Comparison of ENCODE assay signal across 7 mouse cellular contexts in genomic region chr17:46774131-46774472, GRCm38 (mm10). TPM values are rescaled to one million over a fixed set of nuclear protein-coding genes. Genes with fewer than 3 reads are reported as not detected.
DNase-seq lines count a peak whose midpoint lies in the region; ATAC-seq lines count a peak whose summit lies in the region.

No protein-coding gene starts in this region.

- H3K27ac ChIP-seq in hindbrain, embryonic 12.5 days = no peak overlapping the region
- H3K27ac ChIP-seq in hindbrain, embryonic 11.5 days (ENCODE audit: low read depth, low read length) = no peak overlapping the region
- no peak overlapping the region; the same call in 1 of the 2 replicates for H3K27ac ChIP-seq in embryonic facial prominence, embryonic 13.5 days
- 0 out of 2 replicates have a peak overlapping the region, but pooled peaks have one; percentile 29 for H3K27ac ChIP-seq in limb, embryonic 12.5 days
- no peak overlapping the region for H3K27ac ChIP-seq in neural tube, embryonic 11.5 days (ENCODE audit: low read depth, low read length)

- no peaks in the 10 kb centered on the region for H3K27me3 ChIP-seq in hindbrain, embryonic 12.5 days
- H3K27me3 ChIP-seq in hindbrain, embryonic 11.5 days (ENCODE audit: control insufficient read depth, insufficient read depth, low read length) = no peaks in the 10 kb centered on the region
- no peaks in the 10 kb centered on the region for H3K27me3 ChIP-seq in embryonic facial prominence, embryonic 13.5 days
- no peaks in the 10 kb centered on the region for H3K27me3 ChIP-seq in limb, embryonic 12.5 days
- H3K27me3 ChIP-seq in neural tube, embryonic 11.5 days (ENCODE audit: control insufficient read depth, insufficient read depth, low read length) = no peaks in the 10 kb centered on the region

- no peak for ATAC-seq in hindbrain, embryonic 12.5 days (ENCODE audit: low FRiP score)
- no peak for ATAC-seq in hindbrain, embryonic 11.5 days (ENCODE audit: low FRiP score)
- ATAC-seq in embryonic facial prominence, embryonic 13.5 days (ENCODE audit: insufficient number of reproducible peaks, insufficient read depth, low FRiP score, low TSS enrichment, low read depth) = no peak
- ATAC-seq in limb, embryonic 12.5 days (ENCODE audit: insufficient number of reproducible peaks, insufficient read depth, low FRiP score, low TSS enrichment, low read depth) = no peak
- ATAC-seq in neural tube, embryonic 11.5 days (ENCODE audit: insufficient read depth, low FRiP score, low TSS enrichment) = no peak
- no peak for ATAC-seq in erythroid progenitor cell, adult 5-6 weeks (replicated peaks; ENCODE audit: low FRiP score, poor library complexity, severe bottlenecking)

- H3K36me3 ChIP-seq in hindbrain, embryonic 12.5 days = peaks cover 50% of the 10 kb centered on the region
- H3K36me3 ChIP-seq in hindbrain, embryonic 11.5 days (ENCODE audit: control insufficient read depth, insufficient read depth, low read length) = peaks cover 8% of the 10 kb centered on the region; the same call in 1 of the 2 replicates
- H3K36me3 ChIP-seq in embryonic facial prominence, embryonic 13.5 days = peaks cover 49% of the 10 kb centered on the region
- H3K36me3 ChIP-seq in limb, embryonic 12.5 days = peaks cover 51% of the 10 kb centered on the region
- peaks cover 22% of the 10 kb centered on the region for H3K36me3 ChIP-seq in neural tube, embryonic 11.5 days (ENCODE audit: control insufficient read depth, insufficient read depth, low read length)

- H3K9me3 ChIP-seq in hindbrain, embryonic 12.5 days (replicated peaks) = no peaks in the 10 kb centered on the region
- H3K9me3 ChIP-seq in hindbrain, embryonic 11.5 days (ENCODE audit: control insufficient read depth, low read length) = no peaks in the 10 kb centered on the region
- H3K9me3 ChIP-seq in embryonic facial prominence, embryonic 13.5 days = no peaks in the 10 kb centered on the region
- no peaks in the 10 kb centered on the region for H3K9me3 ChIP-seq in limb, embryonic 12.5 days
- H3K9me3 ChIP-seq in neural tube, embryonic 11.5 days (ENCODE audit: control insufficient read depth, low read length) = no peaks in the 10 kb centered on the region

- peaks cover 19% of the 10 kb centered on the region for H3K4me1 ChIP-seq in hindbrain, embryonic 12.5 days
- 0 out of 2 replicates have a peak, but pooled peaks cover 3% of the 10 kb centered on the region for H3K4me1 ChIP-seq in hindbrain, embryonic 11.5 days (replicated peaks; ENCODE audit: control insufficient read depth, insufficient read depth, low read length)
- H3K4me1 ChIP-seq in embryonic facial prominence, embryonic 13.5 days = peaks cover 20% of the 10 kb centered on the region
- peaks cover 18% of the 10 kb centered on the region for H3K4me1 ChIP-seq in limb, embryonic 12.5 days (replicated peaks)
- peaks cover 13% of the 10 kb centered on the region for H3K4me1 ChIP-seq in neural tube, embryonic 11.5 days (ENCODE audit: control insufficient read depth, insufficient read depth, low read length)

- WGBS in hindbrain, embryonic 12.5 days = 47% methylated on average over 2 of the region's 2 CpGs
- 41% methylated on average over 2 of the region's 2 CpGs for WGBS in hindbrain, embryonic 11.5 days
- 53% methylated on average over 2 of the region's 2 CpGs for WGBS in embryonic facial prominence, embryonic 13.5 days
- 34% methylated on average over 2 of the region's 2 CpGs for WGBS in limb, embryonic 12.5 days
- 57% methylated on average over 2 of the region's 2 CpGs for WGBS in neural tube, embryonic 11.5 days

- no peak overlapping the region for H3K9ac ChIP-seq in hindbrain, embryonic 12.5 days
- no peak overlapping the region for H3K9ac ChIP-seq in hindbrain, embryonic 11.5 days (ENCODE audit: low read depth, low read length)
- no peak overlapping the region for H3K9ac ChIP-seq in embryonic facial prominence, embryonic 13.5 days
- H3K9ac ChIP-seq in limb, embryonic 12.5 days (replicated peaks) = no peak overlapping the region
- H3K9ac ChIP-seq in neural tube, embryonic 11.5 days (ENCODE audit: low read length) = no peak overlapping the region

- H3K4me3 ChIP-seq in hindbrain, embryonic 12.5 days = peak overlapping the region; percentile 81; the same call in 1 of the 2 replicates
- H3K4me3 ChIP-seq in hindbrain, embryonic 11.5 days (ENCODE audit: low read depth, low read length) = no peak overlapping the region
- peak overlapping the region; percentile 91 for H3K4me3 ChIP-seq in embryonic facial prominence, embryonic 13.5 days
- H3K4me3 ChIP-seq in limb, embryonic 12.5 days (replicated peaks) = peak overlapping the region; percentile 87; the same call in 1 of the 2 replicates
- H3K4me3 ChIP-seq in neural tube, embryonic 11.5 days (ENCODE audit: low read depth, low read length) = no peak overlapping the region

- no peak for DNase-seq in hindbrain, embryonic 11.5 days (ENCODE audit: low spot score)
- DNase-seq in neural tube, embryonic 11.5 days (ENCODE audit: low spot score) = no peak
- DNase-seq in layer of hippocampus, postnatal 36 days = no peak

- peak overlapping the region; percentile 89 for H3K4me2 ChIP-seq in hindbrain, embryonic 12.5 days (replicated peaks)
- H3K4me2 ChIP-seq in hindbrain, embryonic 11.5 days (replicated peaks; ENCODE audit: low read depth, low read length) = no peak overlapping the region
- peak overlapping the region; percentile 64 for H3K4me2 ChIP-seq in embryonic facial prominence, embryonic 13.5 days
- H3K4me2 ChIP-seq in limb, embryonic 12.5 days = peak overlapping the region; percentile 78
- H3K4me2 ChIP-seq in neural tube, embryonic 11.5 days (ENCODE audit: low read depth) = peak overlapping the region; percentile 85; the same call in 1 of the 2 replicates

RNA-seq across cellular contexts. Expression of gene 2310039H08Rik, which starts 1.7 kb away (rescaled TPM):
- 41.1 and 54.7 TPM in 2 replicates for polyA plus RNA-seq in hindbrain, embryonic 12.5 days (2016; fragmentation: Nextera tagmentation; extraction: Ambion mirVana)
- polyA plus RNA-seq in hindbrain, embryonic 11.5 days (2014; fragmentation: Nextera tagmentation; extraction: Ambion mirVana) = 48.4 and 49.2 TPM in 2 replicates
- polyA plus RNA-seq in embryonic facial prominence, embryonic 13.5 days (2015; fragmentation: Nextera tagmentation; extraction: Ambion mirVana) = 69.8 and 78.6 TPM in 2 replicates
- polyA plus RNA-seq in limb, embryonic 12.5 days (2016; fragmentation: Nextera tagmentation; extraction: Ambion mirVana) = 49.8 and 52.6 TPM in 2 replicates
- 45.7 and 47.8 TPM in 2 replicates for polyA plus RNA-seq in neural tube, embryonic 11.5 days (2014; fragmentation: Nextera tagmentation; extraction: Ambion mirVana)
- 7.2 and 15.1 TPM in 2 replicates for total RNA-seq in erythroid progenitor cell, adult 5-6 weeks (2015; ENCODE audit: low replicate concordance)
- 1.8 and 4.2 TPM in 2 replicates for total RNA-seq in erythroid progenitor cell, adult 5-6 weeks (2017; ENCODE audit: low replicate concordance)
- 1 to 10 TPM; 6.6 to 9.4 TPM for total RNA-seq in layer of hippocampus, postnatal 36 days (2021)

RNA-seq across cellular contexts. Expression of gene Rpl7l1, which starts 8.4 kb away (rescaled TPM):
- 130 and 141 TPM in 2 replicates for polyA plus RNA-seq in hindbrain, embryonic 12.5 days (2016; fragmentation: Nextera tagmentation; extraction: Ambion mirVana)
- polyA plus RNA-seq in hindbrain, embryonic 11.5 days (2014; fragmentation: Nextera tagmentation; extraction: Ambion mirVana) = 149 and 155 TPM in 2 replicates
- polyA plus RNA-seq in embryonic facial prominence, embryonic 13.5 days (2015; fragmentation: Nextera tagmentation; extraction: Ambion mirVana) = 172 and 178 TPM in 2 replicates
- 179 and 210 TPM in 2 replicates for polyA plus RNA-seq in limb, embryonic 12.5 days (2016; fragmentation: Nextera tagmentation; extraction: Ambion mirVana)
- 147 and 150 TPM in 2 replicates for polyA plus RNA-seq in neural tube, embryonic 11.5 days (2014; fragmentation: Nextera tagmentation; extraction: Ambion mirVana)
- 29.9 and 35.6 TPM in 2 replicates for total RNA-seq in erythroid progenitor cell, adult 5-6 weeks (2015; ENCODE audit: low replicate concordance)
- 25.2 and 69.6 TPM in 2 replicates for total RNA-seq in erythroid progenitor cell, adult 5-6 weeks (2017; ENCODE audit: low replicate concordance)
- 10 to 100 TPM; 47.2 to 53.8 TPM for total RNA-seq in layer of hippocampus, postnatal 36 days (2021)

RNA-seq across cellular contexts. Expression of gene Ptcra, which starts 10.6 kb away (rescaled TPM):
- polyA plus RNA-seq in hindbrain, embryonic 12.5 days (2016; fragmentation: Nextera tagmentation; extraction: Ambion mirVana) = 0.17 and 0.53 TPM in 2 replicates
- 0.34 and 0.53 TPM in 2 replicates for polyA plus RNA-seq in hindbrain, embryonic 11.5 days (2014; fragmentation: Nextera tagmentation; extraction: Ambion mirVana)
- 0.53 TPM in 1 of 2 replicates, not detected in the other for polyA plus RNA-seq in embryonic facial prominence, embryonic 13.5 days (2015; fragmentation: Nextera tagmentation; extraction: Ambion mirVana)
- polyA plus RNA-seq in limb, embryonic 12.5 days (2016; fragmentation: Nextera tagmentation; extraction: Ambion mirVana) = 0.16 and 0.55 TPM in 2 replicates
- 0.38 and 0.95 TPM in 2 replicates for polyA plus RNA-seq in neural tube, embryonic 11.5 days (2014; fragmentation: Nextera tagmentation; extraction: Ambion mirVana)
- not detected in 2 replicates for total RNA-seq in erythroid progenitor cell, adult 5-6 weeks (2015; ENCODE audit: low replicate concordance)
- total RNA-seq in erythroid progenitor cell, adult 5-6 weeks (2017; ENCODE audit: low replicate concordance) = not detected in 2 replicates
- under 1 TPM in 1 of 2 experiments, not detected in 1; 0.30 TPM for total RNA-seq in layer of hippocampus, postnatal 36 days (2021)

RNA-seq across cellular contexts. Expression of gene Cnpy3, which starts 22.1 kb away (rescaled TPM):
- polyA plus RNA-seq in hindbrain, embryonic 12.5 days (2016; fragmentation: Nextera tagmentation; extraction: Ambion mirVana) = 58.7 and 61.6 TPM in 2 replicates
- polyA plus RNA-seq in hindbrain, embryonic 11.5 days (2014; fragmentation: Nextera tagmentation; extraction: Ambion mirVana) = 53.4 and 53.9 TPM in 2 replicates
- 65.5 and 67.0 TPM in 2 replicates for polyA plus RNA-seq in embryonic facial prominence, embryonic 13.5 days (2015; fragmentation: Nextera tagmentation; extraction: Ambion mirVana)
- polyA plus RNA-seq in limb, embryonic 12.5 days (2016; fragmentation: Nextera tagmentation; extraction: Ambion mirVana) = 58.5 and 64.8 TPM in 2 replicates
- 53.1 and 54.9 TPM in 2 replicates for polyA plus RNA-seq in neural tube, embryonic 11.5 days (2014; fragmentation: Nextera tagmentation; extraction: Ambion mirVana)
- 3.4 and 3.6 TPM in 2 replicates for total RNA-seq in erythroid progenitor cell, adult 5-6 weeks (2015; ENCODE audit: low replicate concordance)
- 7.2 and 7.7 TPM in 2 replicates for total RNA-seq in erythroid progenitor cell, adult 5-6 weeks (2017; ENCODE audit: low replicate concordance)
- total RNA-seq in layer of hippocampus, postnatal 36 days (2021) = 10 to 100 TPM; 64.0 to 68.6 TPM

RNA-seq across cellular contexts. Expression of gene Gnmt, which starts 45.1 kb away (rescaled TPM):
- 0.33 and 0.49 TPM in 2 replicates for polyA plus RNA-seq in hindbrain, embryonic 12.5 days (2016; fragmentation: Nextera tagmentation; extraction: Ambion mirVana)
- 0.40 and 0.48 TPM in 2 replicates for polyA plus RNA-seq in hindbrain, embryonic 11.5 days (2014; fragmentation: Nextera tagmentation; extraction: Ambion mirVana)
- polyA plus RNA-seq in embryonic facial prominence, embryonic 13.5 days (2015; fragmentation: Nextera tagmentation; extraction: Ambion mirVana) = 0.34 and 1.8 TPM in 2 replicates
- polyA plus RNA-seq in limb, embryonic 12.5 days (2016; fragmentation: Nextera tagmentation; extraction: Ambion mirVana) = 0.48 and 0.73 TPM in 2 replicates
- polyA plus RNA-seq in neural tube, embryonic 11.5 days (2014; fragmentation: Nextera tagmentation; extraction: Ambion mirVana) = 0.37 TPM in 1 of 2 replicates, not detected in the other
- total RNA-seq in erythroid progenitor cell, adult 5-6 weeks (2015; ENCODE audit: low replicate concordance) = not detected in 2 replicates
- not detected in 2 replicates for total RNA-seq in erythroid progenitor cell, adult 5-6 weeks (2017; ENCODE audit: low replicate concordance)
- not detected for total RNA-seq in layer of hippocampus, postnatal 36 days (2021)

Comparison
In these comparisons a context has a peak if more than half of its experiments do, and no peak if none do; other contexts are left out.
1. H3K4me3 ChIP-seq: peak in hindbrain, embryonic 12.5 days (single experiment), embryonic facial prominence, embryonic 13.5 days (single experiment) and limb, embryonic 12.5 days (single experiment); none in hindbrain, embryonic 11.5 days (single experiment) and neural tube, embryonic 11.5 days (single experiment).